Comparison of ENCODE assay signal across 8 mouse cellular contexts in genomic region chr19:5841999-5842784, GRCm38 (mm10). TPM values are rescaled to one million over a fixed set of nuclear protein-coding genes. Genes with fewer than 3 reads are reported as not detected.
DNase-seq lines count a peak whose midpoint lies in the region; ATAC-seq and TF ChIP-seq lines count a peak whose summit lies in the region.

No protein-coding gene starts in this region.

- H3K4me1 ChIP-seq in lung, adult 2 months (ENCODE audit: control insufficient read depth, insufficient read depth, low read length): peaks cover 34% of the 10 kb centered on the region
- peaks cover 45 to 75% of the 10 kb centered on the region in 2 experiments for H3K4me1 ChIP-seq in heart, embryonic 14.5 days (ENCODE audit: control insufficient read depth in 2 of 2, insufficient read depth in 2 of 2, low read length in 2 of 2)
- peaks cover 14% of the 10 kb centered on the region for H3K4me1 ChIP-seq in lung, postnatal 0 days (ENCODE audit: insufficient read depth, low read depth, low read length)

- H3K27me3 ChIP-seq in heart, embryonic 14.5 days (ENCODE audit: control insufficient read depth, insufficient read depth, low read length): no peaks in the 10 kb centered on the region
- no peaks in the 10 kb centered on the region for H3K27me3 ChIP-seq in lung, postnatal 0 days (replicated peaks; ENCODE audit: insufficient read depth, low read length)

- no peak for TF ChIP-seq EP300 in lung, postnatal 0 days (IDR thresholded peaks at IDR 0.05)

- DNase-seq in lung, adult 2 months: peak; percentile 37
- DNase-seq in lung, postnatal 25 days (ENCODE audit: low spot score): no peak
- peak; percentile 84 for DNase-seq in adipocyte (ENCODE audit: low spot score)
- peak; percentile 77 for DNase-seq in lung, postnatal 0 days (ENCODE audit: low spot score)
- no peak for DNase-seq in right cerebral cortex, postnatal 25 days
- no peak for DNase-seq in cerebellum, postnatal 4 days (ENCODE audit: low spot score in 2 of 2)
- no peak for DNase-seq in ovary, adult 18-20 months (ENCODE audit: low spot score)

- peak; percentile 90; the same call in 1 of the 2 replicates for TF ChIP-seq POLR2A in lung, adult 2 months (IDR thresholded peaks at IDR 0.05; ENCODE audit: borderline replicate concordance, extremely low read depth, low read depth, low read length)

- peak overlapping the region; percentile 96 for H3K4me3 ChIP-seq in lung, adult 2 months (replicated peaks; ENCODE audit: extremely low read depth, low read depth, low read length)
- 0 out of 4 replicates have a peak overlapping the region, but pooled peaks of 1 of the 2 experiments have one; percentile 25 for H3K4me3 ChIP-seq in heart, embryonic 14.5 days (ENCODE audit: control insufficient read depth in 1 of 2, insufficient read depth in 1 of 2, low read depth in 1 of 2, low read length in 2 of 2)
- H3K4me3 ChIP-seq in lung, postnatal 0 days (ENCODE audit: low read depth, low read length): peak overlapping the region; percentile 63

- 22% methylated on average over 5 of the region's 5 CpGs for whole genome bisulfite sequencing in lung, adult 2 months
- WGBS in heart, embryonic 14.5 days: 76% methylated on average over 5 of the region's 5 CpGs
- 49% methylated on average over 5 of the region's 5 CpGs for WGBS in lung, postnatal 0 days

- H3K27ac ChIP-seq in heart, embryonic 14.5 days (replicated peaks in 1 of 2; ENCODE audit: control insufficient read depth in 1 of 2, insufficient read depth in 1 of 2, low read depth in 2 of 2, low read length in 2 of 2): peak overlapping the region; percentile 23 to 39; a peak in 3 of 4 replicates
- H3K27ac ChIP-seq in lung, postnatal 0 days (ENCODE audit: low read length): peak overlapping the region; percentile 100

- no peaks in the 10 kb centered on the region for H3K9me3 ChIP-seq in heart, embryonic 14.5 days (ENCODE audit: control insufficient read depth, low read length)
- no peaks in the 10 kb centered on the region for H3K9me3 ChIP-seq in lung, postnatal 0 days (ENCODE audit: low read length)

- ATAC-seq in heart, embryonic 14.5 days (ENCODE audit: insufficient number of reproducible peaks, insufficient read depth, low FRiP score, low read depth): no peak
- ATAC-seq in lung, postnatal 0 days: no peak

- peak overlapping the region; percentile 66 for H3K4me2 ChIP-seq in heart, embryonic 14.5 days (ENCODE audit: low read length)
- H3K4me2 ChIP-seq in lung, postnatal 0 days (replicated peaks; ENCODE audit: low read depth, low read length): peak overlapping the region; percentile 55

- peak overlapping the region; percentile 36; the same call in 1 of the 2 replicates for H3K9ac ChIP-seq in heart, embryonic 14.5 days (ENCODE audit: low read length)
- peak overlapping the region; percentile 95 for H3K9ac ChIP-seq in lung, postnatal 0 days (replicated peaks; ENCODE audit: low read depth)

- TF ChIP-seq CTCF in lung, adult 2 months (IDR thresholded peaks at IDR 0.05; ENCODE audit: insufficient read depth, low read length): 0 out of 2 replicates have a peak, but pooled peaks have one; percentile 5
- TF ChIP-seq CTCF in lung, postnatal 0 days (IDR thresholded peaks at IDR 0.05): no peak

- no peaks in the 10 kb centered on the region for H3K36me3 ChIP-seq in heart, embryonic 14.5 days (ENCODE audit: control insufficient read depth, insufficient read depth, low read length)
- no peaks in the 10 kb centered on the region for H3K36me3 ChIP-seq in lung, postnatal 0 days (ENCODE audit: insufficient read depth, low read length)

RNA-seq across cellular contexts. Expression of gene Frmd8, which starts 32.9 kb away (rescaled TPM):
- 32.1 and 37.8 TPM in 2 replicates for polyA plus RNA-seq in lung, adult 2 months (2012; rRNA removed)
- 18.5 and 19.2 TPM in 2 replicates for polyA plus RNA-seq in heart, embryonic 14.5 days (2014; fragmentation: Nextera tagmentation; extraction: Ambion mirVana)
- polyA plus RNA-seq in lung, postnatal 0 days (2015; fragmentation: Nextera tagmentation; extraction: Ambion mirVana): 33.9 and 35.1 TPM in 2 replicates

RNA-seq across cellular contexts. Expression of gene Slc25a45, which starts 35.4 kb away (rescaled TPM):
- polyA plus RNA-seq in lung, adult 2 months (2012; rRNA removed): 24.5 and 26.0 TPM in 2 replicates
- 1.7 and 2.8 TPM in 2 replicates for polyA plus RNA-seq in heart, embryonic 14.5 days (2014; fragmentation: Nextera tagmentation; extraction: Ambion mirVana)
- polyA plus RNA-seq in lung, postnatal 0 days (2015; fragmentation: Nextera tagmentation; extraction: Ambion mirVana): 8.4 and 10.2 TPM in 2 replicates

RNA-seq across cellular contexts. Expression of gene Tigd3, which starts 51.8 kb away (rescaled TPM):
- 1.1 and 1.2 TPM in 2 replicates for polyA plus RNA-seq in lung, adult 2 months (2012; rRNA removed)
- 1.1 and 1.8 TPM in 2 replicates for polyA plus RNA-seq in heart, embryonic 14.5 days (2014; fragmentation: Nextera tagmentation; extraction: Ambion mirVana)
- 1.3 and 1.5 TPM in 2 replicates for polyA plus RNA-seq in lung, postnatal 0 days (2015; fragmentation: Nextera tagmentation; extraction: Ambion mirVana)

Comparison
In these comparisons a context has a peak if more than half of its experiments do, and no peak if none do; other contexts are left out.
1. DNase-seq: peak in lung, adult 2 months (single experiment), adipocyte (single experiment) and lung, postnatal 0 days (single experiment); none in lung, postnatal 25 days (single experiment), right cerebral cortex, postnatal 25 days (single experiment), cerebellum, postnatal 4 days (0 of 2) and ovary, adult 18-20 months (single experiment).